Mouse (Mus musculus) bone marrow, adult 2 months (tissue): ENCODE measurements around the gene Shld2. TPM values are rescaled to one million over a fixed set of nuclear protein-coding genes. Genes with fewer than 3 reads are reported as not detected.

Experiments
- H3K27ac ChIP-seq: fragments of 200-500 bp; 2 replicates; pipeline ENCODE4 v1.5.1; 2012; ENCODE audit warnings: low read depth, mild to moderate bottlenecking, control low read depth, inconsistent platforms, low read length; ENCODE audit not compliant: control insufficient read depth, poor library complexity, insufficient read depth
- H3K4me1 ChIP-seq: fragments of 200-500 bp; 2 replicates; pipeline ENCODE4 v1.6.1; 2011; ENCODE audit warnings: low read length; ENCODE audit not compliant: control insufficient read depth, insufficient read depth
- H3K4me3 ChIP-seq: fragments of 200-500 bp; replicated peaks from 2 replicates; pipeline ENCODE3; 2011; ENCODE audit warnings: mild to moderate bottlenecking, low read depth, low read length, control low read depth; ENCODE audit not compliant: control insufficient read depth
- CTCF ChIP-seq: fragments of 200-500 bp; IDR thresholded peaks from 2 replicates; pipeline ENCODE4 v1.5.1; 2011; ENCODE audit warnings: low read length, control low read depth; ENCODE audit not compliant: control insufficient read depth, insufficient read depth
- POLR2A ChIP-seq: fragments of 200-500 bp; IDR thresholded peaks from 2 replicates; pipeline ENCODE4 v1.6.1; 2011; ENCODE audit warnings: low read depth, mild to moderate bottlenecking, control low read depth, low read length, borderline replicate concordance; ENCODE audit not compliant: control insufficient read depth
- WGBS: fragments of 180-500 bp; shearing (Covaris S2); methylation state at CpG from one replicate; pipeline ENCODE4 v1.1.7; 2018; 5-methylcytosine and 5-hydroxymethylcytosine counted together
- polyA plus RNA-seq: library from polyadenylated mRNA; stranded (reverse); fragments of >200 nt; gene quantifications from 2 replicates; pipeline ENCODE4 v1.2.4, GENCODE M21; 2011; ENCODE audit warnings: low replicate concordance; ENCODE audit not compliant: missing spikeins, insufficient read depth, insufficient read length

The Shld2 gene
- polyA plus RNA-seq, 1 experiment, result 0.45 TPM

DNA sequence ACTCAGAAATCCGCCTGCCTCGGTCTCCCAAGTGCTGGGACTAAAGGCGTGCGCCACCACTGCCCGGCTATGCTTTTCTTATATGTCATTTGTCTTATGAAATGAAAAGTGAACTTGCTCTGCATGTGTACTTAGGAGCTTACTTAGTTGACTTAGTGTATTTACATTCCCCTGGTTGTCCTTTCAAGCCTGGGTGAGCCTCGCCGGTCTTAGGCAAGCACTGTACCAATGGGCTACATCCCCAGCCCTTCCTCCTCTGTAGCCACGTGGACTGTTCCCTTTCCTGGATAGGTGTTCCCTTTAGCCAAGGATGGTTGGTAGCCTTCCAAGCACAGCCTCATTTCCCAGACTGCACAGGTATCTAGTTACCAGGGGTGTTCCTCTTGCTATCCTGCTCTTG, 38.7 kb upstream of the Shld2 start:
- Histone ChIP-seq H3K4me3 (no peak overlapping the region), H3K4me1 (no peaks in the 10 kb centered on the region; the same call in 1 of the 2 replicates), H3K27ac (no peak overlapping the region)
- 80% methylated on average over 8 of the region's 8 CpGs for WGBS
- TF ChIP-seq CTCF (no peak), POLR2A (no peak)

- WGBS, result 76% methylated on average over 7 of the region's 7 CpGs
- Histone ChIP-seq H3K27ac (no peak overlapping the region), H3K4me1 (no peaks in the 10 kb centered on the region; the same call in 1 of the 2 replicates), H3K4me3 (no peak overlapping the region)
- TF ChIP-seq CTCF (no peak), POLR2A (no peak)
These were observed 38.0 kb upstream of the Shld2 start for GRCm38 (mm10) chr14:34348301-34348700.

DNA sequence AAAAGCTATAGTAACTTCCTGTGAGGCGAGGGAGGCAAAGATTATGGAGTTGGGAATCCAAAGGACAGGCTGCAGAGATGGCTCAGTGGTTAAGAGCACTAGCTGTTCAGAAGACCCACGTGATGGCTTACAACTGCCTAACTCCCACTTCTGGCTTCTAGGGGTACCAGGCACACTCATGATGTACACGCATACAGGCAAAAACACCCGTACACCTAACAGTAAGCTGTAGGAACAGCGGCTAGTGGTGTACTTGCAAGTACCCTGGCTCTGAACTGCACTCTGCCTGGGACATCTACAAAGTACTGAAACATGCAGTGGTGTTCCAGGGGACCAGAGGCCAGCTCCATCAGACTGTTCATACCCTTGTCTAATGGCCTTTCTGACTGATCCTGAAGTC, 36.8 kb upstream of the Shld2 start:
- H3K4me1 ChIP-seq, result no peaks in the 10 kb centered on the region; the same call in 1 of the 2 replicates
- H3K27ac ChIP-seq, result no peak overlapping the region
- no peak overlapping the region for H3K4me3 ChIP-seq
- TF ChIP-seq POLR2A, result no peak
- TF ChIP-seq CTCF, result no peak
- 84% methylated on average over 5 of the region's 5 CpGs for WGBS

DNA sequence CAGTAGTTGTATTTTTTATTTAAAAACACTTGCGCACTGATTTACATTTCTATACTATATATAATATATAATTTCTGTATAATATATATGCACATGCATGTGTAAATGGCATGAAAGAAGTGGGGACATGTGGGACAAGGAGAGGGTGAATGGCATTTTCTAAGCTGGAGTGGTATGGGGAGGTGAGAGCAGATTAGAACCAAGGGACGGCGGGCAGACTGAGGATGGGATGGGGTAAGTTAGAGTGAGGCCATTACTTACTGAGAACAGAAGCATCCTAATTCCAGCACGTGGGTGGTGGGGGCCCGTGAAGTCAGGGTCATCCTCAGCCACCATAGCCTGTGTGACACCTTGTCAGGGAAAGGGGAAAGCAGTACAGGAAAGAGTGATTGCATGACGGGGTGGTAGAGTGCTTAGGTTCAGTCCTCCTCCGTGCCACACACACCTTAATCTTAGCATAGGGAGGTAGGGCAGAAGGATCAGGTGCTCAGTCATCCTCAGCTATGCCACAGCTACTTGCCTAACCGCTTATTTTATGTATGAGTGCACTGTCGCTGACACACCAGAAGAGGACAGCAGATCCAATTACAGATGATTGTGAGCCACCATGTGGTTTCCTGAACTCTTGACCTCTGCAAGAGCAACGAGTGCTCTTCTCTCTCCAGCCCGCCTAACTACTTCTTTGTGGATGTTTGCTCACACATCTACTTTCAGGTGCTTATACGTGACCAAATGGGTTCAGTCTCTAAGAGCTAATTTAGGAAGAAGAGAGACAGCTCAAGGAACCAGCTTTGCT, 35.7 kb upstream of the Shld2 start:
- WGBS, result 71% methylated on average over 12 of the region's 12 CpGs
- H3K27ac ChIP-seq, result no peak overlapping the region

DNA sequence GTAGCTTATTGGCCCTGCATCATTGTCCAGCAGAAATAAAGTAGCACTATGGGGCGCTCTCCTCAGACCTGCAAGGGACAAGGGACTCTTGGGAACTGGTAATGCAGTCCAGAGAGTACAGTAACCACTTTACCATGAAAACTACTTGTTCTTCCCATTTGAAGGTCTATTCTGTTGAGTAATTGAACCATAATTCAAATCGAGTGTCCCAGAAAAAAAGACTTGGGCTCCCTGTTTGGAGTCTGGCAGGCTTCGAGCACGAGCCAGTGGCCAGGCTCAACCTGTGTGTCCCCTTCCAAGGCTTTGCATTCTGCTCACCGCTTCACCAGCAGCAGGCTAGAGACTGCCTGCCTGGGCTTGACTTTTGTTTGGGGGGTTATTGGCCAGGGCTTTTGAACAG, 34.1 kb upstream of the Shld2 start:
- WGBS, result 85% methylated on average over 5 of the region's 5 CpGs
- no peak for TF ChIP-seq POLR2A
- TF ChIP-seq CTCF, result no peak
- Histone ChIP-seq H3K4me1 (no peaks in the 10 kb centered on the region; the same call in 1 of the 2 replicates), H3K4me3 (no peak overlapping the region), H3K27ac (no peak overlapping the region)

More for the DNA sequence above, 35.7 kb upstream of the Shld2 start:
- Histone ChIP-seq H3K4me3 (no peak overlapping the region), H3K4me1 (no peaks in the 10 kb centered on the region; the same call in 1 of the 2 replicates)
- TF ChIP-seq CTCF (no peak), POLR2A (no peak)

DNA sequence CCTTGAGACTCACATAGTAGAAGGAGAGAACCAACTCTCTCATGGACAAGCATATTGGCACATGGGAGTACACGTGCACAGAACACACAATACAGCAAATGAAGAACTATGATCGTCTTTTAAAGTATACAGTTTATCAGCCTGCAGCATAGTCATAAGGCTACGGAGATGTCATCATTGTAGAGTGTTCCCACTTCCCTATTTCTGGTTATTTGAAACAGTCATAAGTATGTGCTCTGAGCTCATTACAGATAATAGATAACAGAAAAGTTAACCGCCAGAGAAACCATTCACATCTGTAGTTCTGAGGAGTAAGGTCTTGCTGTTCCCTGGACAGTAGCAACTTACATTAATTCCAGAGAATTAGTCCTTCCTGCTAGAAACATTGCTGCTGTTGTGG, 32.8 kb upstream of the Shld2 start:
- H3K27ac ChIP-seq, result no peak overlapping the region
- 32% methylated on average over 4 of the region's 4 CpGs for WGBS
- TF ChIP-seq POLR2A, result no peak
- no peak for TF ChIP-seq CTCF
- no peaks in the 10 kb centered on the region; the same call in 1 of the 2 replicates for H3K4me1 ChIP-seq
- no peak overlapping the region for H3K4me3 ChIP-seq

GRCm38 (mm10) chr14:34341993-34342392, 31.7 kb upstream of the Shld2 start:
- Histone ChIP-seq H3K4me3 (no peak overlapping the region), H3K27ac (no peak overlapping the region), H3K4me1 (no peaks in the 10 kb centered on the region; the same call in 1 of the 2 replicates)
- 77% methylated on average over 4 of the region's 4 CpGs for WGBS
- TF ChIP-seq POLR2A (no peak), CTCF (no peak)

DNA sequence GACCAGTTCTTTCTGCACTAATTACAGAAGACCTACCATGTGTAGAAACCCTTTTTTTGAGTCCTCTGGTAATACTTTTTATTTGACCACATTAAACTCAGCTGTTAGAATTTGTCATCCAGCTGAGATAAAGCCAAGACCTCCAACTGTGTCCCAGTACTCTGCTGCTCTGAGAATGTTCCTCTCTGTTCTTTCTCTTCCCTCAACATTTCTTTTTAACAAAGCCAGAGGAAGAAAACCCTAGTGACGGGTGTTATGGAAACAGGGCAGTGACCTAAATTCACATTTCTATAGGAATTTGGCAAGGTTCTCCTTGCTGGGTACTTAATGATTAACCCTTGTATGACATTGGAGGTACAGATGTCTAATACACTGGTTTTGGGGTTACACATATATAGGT, 29.2 kb upstream of the Shld2 start:
- H3K4me3 ChIP-seq, result no peak overlapping the region
- 77% methylated on average over 1 of the region's 1 CpGs for WGBS

DNA sequence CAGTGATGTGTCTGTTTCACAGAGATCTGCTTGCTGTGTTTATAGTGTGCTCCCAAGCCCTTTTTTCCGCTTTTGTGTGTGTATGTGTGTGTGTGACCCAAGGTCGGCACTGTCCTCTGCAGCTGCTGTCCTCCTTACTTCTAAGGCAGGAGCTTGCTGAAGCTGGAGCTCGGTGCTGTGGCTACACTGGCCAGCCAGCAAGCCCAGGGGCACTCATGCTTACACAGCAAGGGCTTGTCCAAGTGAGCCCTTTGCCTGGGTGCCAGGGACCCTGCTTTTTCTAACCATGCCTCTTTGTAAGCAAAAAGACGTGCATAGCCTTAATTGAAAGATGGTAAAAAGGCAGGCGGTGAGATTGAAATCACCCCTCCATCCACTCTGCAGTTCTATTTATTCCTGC, 22.2 kb upstream of the Shld2 start:
- Histone ChIP-seq H3K4me1 (no peaks in the 10 kb centered on the region), H3K4me3 (no peak overlapping the region), H3K27ac (no peak overlapping the region)
- WGBS, result 87% methylated on average over 5 of the region's 5 CpGs
- TF ChIP-seq CTCF (no peak), POLR2A (no peak)

More for the DNA sequence above, 29.2 kb upstream of the Shld2 start:
- Histone ChIP-seq H3K4me1 (no peaks in the 10 kb centered on the region; the same call in 1 of the 2 replicates), H3K27ac (no peak overlapping the region)
- TF ChIP-seq POLR2A, result no peak
- no peak for TF ChIP-seq CTCF

DNA sequence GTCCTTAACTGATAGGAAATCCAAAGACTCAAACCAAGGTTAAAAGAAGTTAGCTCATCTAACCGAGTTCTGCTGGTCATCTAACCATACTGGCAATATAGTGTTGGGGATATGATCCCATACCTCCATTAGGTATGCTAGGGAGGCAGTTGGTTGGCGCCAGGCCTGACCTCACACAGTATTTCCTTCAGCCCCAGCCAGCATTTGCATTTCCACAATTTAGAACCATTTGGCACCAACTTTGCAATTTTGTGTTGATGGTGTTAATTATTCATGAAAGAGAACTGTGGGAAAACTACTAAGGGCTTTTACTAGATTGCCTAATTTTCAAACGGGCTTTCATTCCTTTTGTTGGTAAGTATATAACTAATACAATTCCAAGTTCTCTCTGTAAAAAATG, 21.6 kb upstream of the Shld2 start:
- TF ChIP-seq CTCF (no peak), POLR2A (no peak)
- 80% methylated on average over 3 of the region's 3 CpGs for WGBS
- H3K4me3 ChIP-seq, result no peak overlapping the region
- H3K27ac ChIP-seq, result no peak overlapping the region
- no peaks in the 10 kb centered on the region for H3K4me1 ChIP-seq
